Mouse (Mus musculus) G1E (cell line): Measurements from ENCODE around the gene Cdr2. TPM values are rescaled to one million over a fixed set of nuclear protein-coding genes. Genes with fewer than 3 reads are reported as not detected.

ENCODE experiments used
- ATAC-seq: 2 replicates; pipeline ENCODE4 v1.8.0; 2016; ENCODE audit warnings: mild to moderate bottlenecking; ENCODE audit not compliant: insufficient number of reproducible peaks, poor library complexity, low FRiP score, severe bottlenecking; ENCODE audit errors: extremely low read depth
- DNase-seq: peaks from one replicate; pipeline ENCODE4 v3.0.0; 2012; ENCODE audit warnings: low spot score
- H3K27me3 ChIP-seq: 2 replicates; pipeline ENCODE4 v1.6.1; 2012; ENCODE audit warnings: mild to moderate bottlenecking, low read length, inconsistent platforms; ENCODE audit not compliant: insufficient read depth
- H3K36me3 ChIP-seq: replicated peaks from 2 replicates; pipeline ENCODE3; 2012; ENCODE audit warnings: mild to moderate bottlenecking, inconsistent platforms
- H3K4me1 ChIP-seq: 2 replicates; pipeline ENCODE4 v1.6.1; 2012; ENCODE audit warnings: low read depth, low read length, inconsistent platforms, mixed read lengths; ENCODE audit not compliant: insufficient read depth
- H3K4me3 ChIP-seq: 2 replicates; pipeline ENCODE4 v1.5.1; 2012; ENCODE audit warnings: low read depth, mild to moderate bottlenecking, inconsistent platforms, low read length, moderate library complexity, mixed read lengths
- H3K9me3 ChIP-seq: replicated peaks from 2 replicates; pipeline ENCODE4 v1.6.1; 2012; ENCODE audit warnings: inconsistent platforms
- CTCF ChIP-seq: IDR thresholded peaks from 2 replicates; pipeline ENCODE4 v1.5.1; 2012; ENCODE audit warnings: low read depth, low read length, inconsistent platforms, mixed read lengths
- GATA1 ChIP-seq: IDR thresholded peaks from 2 replicates; pipeline ENCODE4 v1.6.1; 2012; ENCODE audit warnings: borderline replicate concordance, low read length, inconsistent platforms, mixed read lengths
- GATA2 ChIP-seq: IDR thresholded peaks from 2 replicates; pipeline ENCODE4 v1.6.1; 2012; ENCODE audit warnings: low read depth, low read length, inconsistent platforms, borderline replicate concordance
- POLR2AphosphoS5 ChIP-seq: IDR thresholded peaks from 2 replicates; pipeline ENCODE4 v1.6.1; 2012; ENCODE audit warnings: low read depth, low read length, inconsistent platforms; ENCODE audit not compliant: insufficient replicate concordance
- TAL1 ChIP-seq: conservative IDR thresholded peaks from 2 replicates; pipeline ENCODE4 v1.6.1; 2012; ENCODE audit warnings: low read depth, low read length, inconsistent platforms, mixed read lengths
- polyA plus RNA-seq: library from polyadenylated mRNA; stranded (reverse); fragments of >175 nt; gene quantifications from 2 replicates; pipeline ENCODE4 v1.2.3, GENCODE M21; 2012
- total RNA-seq, 2 experiments: library from RNA; stranded (forward) in 1 of 2; stranded (reverse) in 1 of 2; fragments of 200-1000 nt in 1 of 2; fragments of >200 nt in 1 of 2; fragmentation: Nextera tagmentation in 1 of 2; gene quantifications; 2 replicates each; pipeline ENCODE4 v1.2.3; 2014 to 2017

Cdr2 gene
- total and polyA plus RNA-seq, 3 experiments: 7.7 to 20.0 (median 12.7) TPM

GRCm38 (mm10) chr7:120933680-120934195, 48.4 kb downstream of the Cdr2 start:
- TF ChIP-seq TAL1 (peak; percentile 93), GATA2 (peak; percentile 57; the same call in 1 of the 2 replicates), CTCF (no peak), POLR2AphosphoS5 (no peak)
- peaks cover 100% of the 10 kb centered on the region for H3K36me3 ChIP-seq

GRCm38 (mm10) chr7:120933110-120933509, 49.0 kb downstream of the Cdr2 start:
- no peak for TF ChIP-seq GATA2
- TF ChIP-seq GATA1: no peak
- no peak for TF ChIP-seq POLR2AphosphoS5
- no peak for TF ChIP-seq TAL1
- no peak for TF ChIP-seq CTCF
- Histone ChIP-seq H3K4me3 (peak overlapping the region; percentile 60; the same call in 1 of the 2 replicates), H3K4me1 (peaks cover 73% of the 10 kb centered on the region), H3K36me3 (peaks cover 100% of the 10 kb centered on the region), H3K27me3 (no peaks in the 10 kb centered on the region), H3K9me3 (no peaks in the 10 kb centered on the region)
- DNase-seq (no peak), ATAC-seq (no peak)

More at GRCm38 (mm10) chr7:120933680-120934195, 48.4 kb downstream of the Cdr2 start:
- Histone ChIP-seq H3K9me3 (no peaks in the 10 kb centered on the region), H3K4me1 (peaks cover 73% of the 10 kb centered on the region), H3K27me3 (no peaks in the 10 kb centered on the region), H3K4me3 (peak overlapping the region; percentile 60; the same call in 1 of the 2 replicates)
- DNase-seq (peak; percentile 62), ATAC-seq (peak; percentile 79)

- peak; percentile 59 for DNase-seq
- peak overlapping the region; percentile 95 for H3K4me3 ChIP-seq
- ATAC-seq: peak; percentile 72
- peaks cover 41% of the 10 kb centered on the region for H3K36me3 ChIP-seq
- H3K9me3 ChIP-seq: no peaks in the 10 kb centered on the region
- no peaks in the 10 kb centered on the region for H3K27me3 ChIP-seq
- peaks cover 48% of the 10 kb centered on the region for H3K4me1 ChIP-seq
- TF ChIP-seq CTCF (no peak), TAL1 (no peak), POLR2AphosphoS5 (peak; percentile 74; the same call in 1 of the 2 replicates), GATA2 (no peak)
Observed at GRCm38 (mm10) chr7:120918526-120918962, 63.6 kb downstream of the Cdr2 start.

- Histone ChIP-seq H3K27me3 (no peaks in the 10 kb centered on the region), H3K4me1 (peaks cover 50% of the 10 kb centered on the region), H3K4me3 (peak within 1 kb of the TSS; percentile 95), H3K9me3 (no peaks in the 10 kb centered on the region), H3K36me3 (peaks cover 34% of the 10 kb centered on the region)
- TF ChIP-seq CTCF (no peak), POLR2AphosphoS5 (no peak), TAL1 (no peak), GATA2 (no peak), GATA1 (no peak)
- ATAC-seq: peak; percentile 75
- peak; percentile 90 for DNase-seq
Observed at GRCm38 (mm10) chr7:120917592-120918461, 64.3 kb downstream of the Cdr2 start, which contains the start of gene Polr3e. Gene Polr3e, plus strand, starts transcription at chr7:120917744.

- H3K4me3 ChIP-seq: peak overlapping the region; percentile 95
- DNase-seq (no peak), ATAC-seq (no peak)
- no peak for TF ChIP-seq CTCF
- TF ChIP-seq POLR2AphosphoS5: no peak
- no peak for TF ChIP-seq GATA2
- TF ChIP-seq TAL1: no peak
- H3K4me1 ChIP-seq: peaks cover 50% of the 10 kb centered on the region
- H3K27me3 ChIP-seq: no peaks in the 10 kb centered on the region
- peaks cover 28% of the 10 kb centered on the region for H3K36me3 ChIP-seq
- no peaks in the 10 kb centered on the region for H3K9me3 ChIP-seq
Observed at GRCm38 (mm10) chr7:120917279-120917591, 64.9 kb downstream of the Cdr2 start.

- H3K4me1 ChIP-seq: peaks cover 47% of the 10 kb centered on the region
- ATAC-seq (no peak), DNase-seq (no peak)
- H3K27me3 ChIP-seq: no peaks in the 10 kb centered on the region
- peak overlapping the region; percentile 95; the same call in 1 of the 2 replicates for H3K4me3 ChIP-seq
- no peaks in the 10 kb centered on the region for H3K9me3 ChIP-seq
- peaks cover 22% of the 10 kb centered on the region for H3K36me3 ChIP-seq
- TF ChIP-seq GATA2 (no peak), GATA1 (no peak), POLR2AphosphoS5 (no peak), TAL1 (no peak), CTCF (no peak)
Observed at GRCm38 (mm10) chr7:120916262-120916875, 65.7 kb downstream of the Cdr2 start.
